Mouse (Mus musculus) gastrocnemius, postnatal 14 days (tissue): ENCODE results near the gene Mtnr1b. TPM values are rescaled to one million over a fixed set of nuclear protein-coding genes. Genes with fewer than 3 reads are reported as not detected.
"Not testable (repeated sequence)": the region's sequence is repeated elsewhere in the genome, so short reads cannot be mapped to it uniquely, and the experiment has no call there.

Source experiments
- DNase-seq: peaks from one replicate; pipeline ENCODE4 v3.0.0; 2021; ENCODE audit warnings: mixed read lengths
- intact Hi-C: fragments of 180-260 bp; cut with DNase I; formaldehyde crosslinking; loops from one replicate; pipeline ENCODE4 v1.15.1; 2025; ENCODE audit warnings: low total_unique reads
- long read RNA-seq, 2 experiments: library from polyadenylated mRNA; stranded (forward); transcript quantifications; one replicate each; pipeline ENCODE4 v2.0.0; 2021
- total RNA-seq, 2 experiments: library from RNA; stranded (reverse); gene quantifications; 2 replicates each; pipeline ENCODE4 v1.2.3; 2021

The Mtnr1b gene
- not detected for total RNA-seq
- long read RNA-seq, experiment 1: 0 reads
- long read RNA-seq, experiment 2: 0 reads

DNA sequence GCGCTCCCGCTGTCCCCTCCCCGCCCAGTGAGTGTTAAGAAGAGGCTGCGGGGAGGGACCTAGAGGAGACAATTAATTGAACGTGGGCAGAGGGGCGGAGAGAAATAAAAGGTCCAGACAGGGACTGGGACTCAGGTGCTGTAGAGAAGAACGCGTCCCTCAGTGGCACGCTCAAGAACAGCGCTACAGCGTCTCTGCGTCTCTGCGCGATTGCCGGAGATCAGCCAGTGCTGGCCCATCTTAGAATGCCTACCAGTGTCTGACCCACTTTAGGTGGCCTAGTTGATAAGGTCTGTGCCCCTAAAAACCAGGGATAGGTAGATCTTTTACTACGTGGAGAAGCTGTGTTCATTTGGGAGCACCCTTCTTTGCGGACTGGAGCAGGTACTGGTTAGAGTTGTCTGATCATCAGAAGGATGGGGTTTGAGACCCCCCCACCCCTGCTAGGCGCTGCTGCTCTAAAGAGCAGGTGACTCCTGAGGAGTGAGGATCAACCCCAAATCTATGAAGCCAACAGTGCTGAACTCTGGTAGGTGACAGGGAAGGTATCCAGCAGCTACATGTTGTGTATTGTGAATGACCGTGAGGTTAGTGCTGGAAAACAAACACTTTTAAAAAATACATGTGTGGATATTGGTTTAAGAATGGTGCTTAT lies at the start of gene Mtnr1b:
Gene Mtnr1b (minus strand): TSS at position 51 of the 655 bp plus-strand sequence.
- intact Hi-C loops: no loop called here
- no peak for DNase-seq

DNA sequence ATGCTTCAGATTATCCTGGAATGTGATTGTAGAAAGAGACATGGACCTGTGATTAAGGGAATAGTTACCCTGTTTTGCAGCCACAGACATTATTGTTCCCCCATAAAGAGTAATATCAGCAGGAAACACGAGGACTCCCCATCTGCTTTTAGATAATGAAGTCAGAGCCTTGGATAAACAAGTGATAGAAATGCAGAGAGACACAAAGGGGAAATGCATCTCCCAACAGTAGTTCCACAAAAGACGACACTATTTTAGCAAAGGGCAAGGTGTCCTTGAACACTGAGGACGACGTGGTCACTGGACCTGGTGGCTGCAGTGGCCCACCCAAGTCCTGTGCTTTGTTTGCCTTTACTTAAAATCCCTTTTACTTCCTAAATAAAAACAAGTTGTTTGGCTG lies 45.9 kb upstream of the Mtnr1b start:
- no peak for DNase-seq
- intact Hi-C loops: no loop called here

DNA sequence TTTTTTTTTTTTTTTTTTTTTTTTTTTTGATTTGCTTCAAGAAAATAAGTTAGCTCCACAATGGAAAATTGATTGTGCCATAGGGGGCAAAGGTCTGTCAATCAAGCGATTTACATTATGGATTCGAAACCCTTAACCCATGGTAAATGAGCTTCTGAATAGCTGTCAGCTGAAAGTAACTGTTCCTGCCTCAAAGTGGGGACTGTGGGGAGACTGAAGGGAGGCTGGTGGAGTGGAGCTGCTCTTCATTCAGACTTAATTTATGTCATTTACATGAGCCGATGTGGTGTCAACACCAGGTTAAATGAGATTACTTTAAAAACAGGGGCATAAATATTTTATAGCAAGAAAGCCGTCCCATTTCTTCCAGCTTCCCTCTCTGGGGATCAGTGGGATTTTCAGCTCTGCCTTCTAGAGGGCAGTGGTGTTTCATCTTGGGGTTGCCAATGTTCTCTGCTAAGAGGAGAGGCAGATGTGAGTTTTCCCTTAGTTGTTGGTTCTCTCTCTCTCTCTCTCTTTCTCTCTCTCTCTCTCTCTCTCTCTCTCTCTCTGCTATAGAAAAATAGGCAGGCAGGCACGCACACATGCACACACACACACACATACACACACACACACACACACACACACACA lies 45.1 kb upstream of the Mtnr1b start:
- intact Hi-C loops: no loop called here
- DNase-seq: no peak

DNA sequence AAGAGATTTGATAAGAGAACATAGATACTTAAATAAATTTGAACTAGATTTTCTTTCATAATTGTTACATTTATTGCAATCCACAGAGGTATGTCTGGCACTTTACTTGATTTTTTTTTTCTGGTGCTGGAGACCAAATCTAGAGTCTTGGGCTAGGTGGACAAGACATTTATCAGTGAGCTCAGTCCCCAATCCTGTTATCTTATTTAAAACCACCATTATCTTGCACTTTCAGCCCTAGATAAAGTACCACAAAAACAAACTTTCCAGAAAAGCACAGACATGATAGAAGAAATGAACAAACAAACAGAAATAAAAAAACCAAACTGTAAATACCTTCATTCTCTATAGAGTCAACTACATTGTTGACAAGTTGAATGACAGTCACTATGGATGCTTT lies 42.2 kb upstream of the Mtnr1b start:
- intact Hi-C loops: no loop called here
- no peak for DNase-seq

DNA sequence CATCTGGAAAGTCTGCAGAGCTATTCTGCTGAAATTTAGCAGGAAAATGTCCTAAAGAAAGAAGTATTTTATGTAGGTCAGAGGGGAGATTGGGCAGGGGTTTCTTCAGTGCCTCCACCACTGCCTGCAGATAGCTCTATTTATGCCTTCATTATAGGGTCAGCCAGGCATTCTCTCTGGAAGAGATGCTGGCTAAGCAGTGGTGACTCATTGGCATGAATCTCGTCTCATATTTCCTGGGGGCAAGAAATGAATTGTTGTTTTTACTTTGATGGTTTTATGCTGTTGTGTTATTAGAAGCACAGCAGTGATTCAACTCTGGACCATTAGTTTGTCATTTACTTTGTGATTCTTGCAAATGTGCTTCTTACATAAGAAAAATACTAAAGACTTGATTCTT lies 38.4 kb upstream of the Mtnr1b start:
- intact Hi-C loops: no loop called here
- DNase-seq: no peak

DNA sequence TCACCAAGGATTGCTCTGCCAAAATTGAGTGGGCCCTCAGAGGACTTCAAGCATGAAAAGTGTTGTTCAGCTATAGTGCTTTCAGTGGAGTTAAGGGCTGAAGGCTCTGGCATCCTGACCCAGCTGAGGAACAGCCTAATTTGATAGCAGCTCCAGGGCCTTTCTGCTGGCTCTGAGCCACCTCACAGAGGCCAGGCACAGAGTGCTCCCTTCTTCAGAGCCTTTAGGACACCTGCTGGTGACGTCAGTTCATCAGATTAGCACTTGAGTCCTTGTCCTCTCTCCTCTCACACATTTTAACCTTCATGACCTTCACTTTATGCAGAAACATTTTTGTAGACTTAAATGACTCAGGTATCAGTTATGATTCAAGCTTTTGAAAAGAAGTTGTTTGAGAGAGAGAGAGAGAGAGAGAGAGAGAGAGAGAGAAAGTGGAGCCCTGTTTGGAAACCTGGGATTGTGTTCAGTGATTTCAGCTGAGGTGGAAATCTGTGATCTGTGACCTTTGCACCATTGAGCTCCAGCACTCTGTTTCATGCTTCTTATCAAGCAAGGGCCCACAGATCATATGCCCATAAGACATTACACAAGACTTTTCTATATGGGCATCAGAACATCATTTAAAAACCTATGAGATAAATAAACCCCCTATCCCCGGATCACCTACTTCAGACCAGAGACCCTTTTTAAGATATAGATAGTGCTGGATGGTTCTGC lies 35.2 kb upstream of the Mtnr1b start:
- no peak for DNase-seq
- intact Hi-C loops: no loop called here

DNA sequence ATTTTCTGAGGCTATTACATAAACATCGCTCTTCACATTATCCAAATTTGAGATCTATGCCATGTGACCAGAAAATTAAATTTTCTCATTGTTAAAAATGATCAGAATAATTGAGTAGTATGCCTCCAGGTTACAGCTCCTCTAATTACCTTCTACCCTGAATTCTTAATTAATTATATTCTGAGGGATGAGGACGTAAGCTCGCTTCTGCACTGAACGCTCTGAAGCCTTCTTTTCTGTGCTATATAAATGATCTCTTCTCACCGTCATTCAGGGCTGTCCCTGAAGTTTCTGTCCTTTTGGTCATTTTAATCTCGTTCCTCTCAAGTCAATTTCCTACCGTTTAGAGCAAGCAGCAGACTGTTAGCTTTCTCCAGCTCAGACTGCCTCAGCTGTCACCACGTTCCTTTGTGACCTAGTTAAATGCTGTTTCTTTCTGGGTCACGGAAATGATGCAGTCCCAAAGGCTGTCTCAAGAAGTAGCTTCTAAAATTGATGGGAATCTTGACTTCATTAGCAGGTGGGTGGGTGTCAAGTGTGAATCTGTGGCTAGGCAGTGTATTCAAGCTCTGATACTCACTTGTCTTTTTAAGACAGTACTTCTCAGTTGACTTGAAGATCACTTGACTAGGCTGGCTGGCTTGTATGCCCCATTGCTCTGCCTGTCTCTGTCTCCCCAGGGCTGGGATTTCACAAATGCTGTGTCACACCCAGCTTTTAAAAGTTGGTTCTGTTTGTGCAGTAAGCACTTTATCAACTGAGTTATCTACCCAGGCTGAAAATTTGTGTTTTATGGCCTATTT lies 29.8 kb upstream of the Mtnr1b start:
- DNase-seq: no peak
- intact Hi-C loops: no loop called here

DNA sequence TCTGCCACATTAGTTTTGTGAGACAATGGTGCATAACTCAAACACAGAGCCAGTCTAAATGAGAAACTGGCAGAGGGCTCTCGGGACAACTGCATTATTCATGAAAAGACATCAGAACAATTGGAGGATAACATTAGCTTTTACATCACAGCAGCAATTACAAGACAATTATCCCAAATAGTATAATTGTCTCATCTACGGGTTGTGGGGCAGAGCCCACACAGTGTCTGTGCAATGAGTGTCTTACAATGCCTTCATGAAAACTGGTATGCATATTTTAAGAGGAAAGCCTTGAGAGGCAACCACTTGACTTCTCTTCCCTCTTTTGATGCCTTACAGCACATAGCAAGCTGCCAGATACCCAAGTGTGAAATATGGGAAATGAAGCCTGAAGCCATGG lies 23.8 kb upstream of the Mtnr1b start:
- intact Hi-C loops: no loop called here
- no peak for DNase-seq

DNA sequence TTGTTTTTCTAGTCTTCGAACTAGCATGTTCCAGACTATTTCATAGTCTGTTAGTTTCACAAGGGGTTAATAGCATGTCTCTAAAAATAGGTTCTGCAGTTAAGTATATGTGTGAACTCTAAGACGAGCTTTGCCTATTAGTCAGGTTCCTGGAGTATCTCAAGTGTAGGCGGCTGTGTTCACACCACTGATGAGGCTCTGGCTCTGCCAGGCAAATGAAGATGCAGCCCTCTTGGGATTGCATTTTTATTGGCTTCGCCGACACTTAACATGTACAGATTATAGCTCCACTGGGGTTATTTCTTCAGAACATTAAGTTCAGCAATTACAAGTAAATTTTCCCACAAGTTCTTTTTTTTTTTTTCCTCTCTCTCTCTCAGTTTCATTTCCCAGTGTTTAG lies 12.4 kb upstream of the Mtnr1b start:
- DNase-seq: no peak
- intact Hi-C loops: loop anchor here (10.0 kb wide), 1 partner anchor 202 kb away; no protein-coding TSS in a partner anchor

DNA sequence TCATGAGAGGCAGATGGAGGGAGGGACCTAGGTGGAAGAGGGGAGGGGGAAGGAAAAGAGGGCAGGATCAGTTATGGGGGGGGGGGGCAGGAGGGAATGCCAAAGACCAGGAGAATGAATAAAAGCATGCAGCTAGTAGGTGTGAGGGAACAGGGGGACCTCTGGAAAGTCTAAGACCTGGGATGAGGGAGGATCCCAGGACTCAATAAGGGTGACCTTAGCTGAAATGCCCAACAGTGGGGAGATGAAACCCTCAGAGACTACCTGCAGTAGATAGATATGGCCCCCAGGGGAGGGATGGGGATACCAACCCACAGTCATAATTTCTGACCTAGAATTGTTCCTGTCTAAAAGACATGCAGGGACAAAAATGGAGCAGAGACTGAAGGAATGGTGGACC lies 6.4 kb upstream of the Mtnr1b start:
- intact Hi-C loops: loop anchor here (10.0 kb wide), 1 partner anchor 196 kb away; no protein-coding TSS in a partner anchor
- DNase-seq: no peak

DNA sequence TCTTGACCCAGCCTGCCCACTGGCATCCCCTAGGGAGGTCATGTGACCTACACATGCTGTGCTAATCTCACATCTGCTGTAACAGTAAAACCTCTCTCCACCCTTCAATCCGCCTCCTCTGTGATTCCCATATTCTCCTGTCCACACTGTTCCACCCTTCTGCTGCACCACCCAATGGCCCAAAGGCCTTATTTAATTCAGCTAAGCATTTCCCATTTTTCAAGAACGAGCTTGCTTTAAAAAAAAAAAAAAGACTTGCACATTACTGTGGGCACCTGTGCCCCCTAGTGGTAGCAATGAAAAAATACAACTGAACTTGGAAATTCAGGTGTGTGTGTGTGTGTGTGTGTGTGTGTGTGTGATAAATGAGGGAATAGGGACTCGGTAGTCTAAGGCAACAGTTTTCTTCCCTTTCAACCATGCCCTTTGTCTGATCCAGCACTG lies 5.8 kb upstream of the Mtnr1b start:
- intact Hi-C loops: loop anchor here (10.0 kb wide), 1 partner anchor 195 kb away; no protein-coding TSS in a partner anchor

DNA sequence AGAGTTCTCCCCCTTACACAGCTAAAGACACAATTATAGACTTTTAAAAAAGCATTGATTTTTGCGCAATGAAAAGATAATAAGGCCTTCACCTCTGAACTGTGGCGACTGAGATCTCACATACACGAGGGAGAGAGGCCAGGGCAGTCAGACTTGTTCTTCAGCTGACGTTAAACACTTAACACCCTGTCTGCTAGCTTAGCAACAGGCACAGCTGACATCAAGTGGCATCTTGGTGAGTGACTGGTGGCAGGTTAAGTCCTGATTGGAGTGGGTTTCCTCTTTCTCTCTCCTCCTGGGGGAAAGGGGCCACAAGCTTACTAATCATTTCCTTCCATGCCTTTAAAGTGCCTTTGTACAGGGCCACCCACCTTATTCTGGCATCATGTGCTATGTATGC lies 4.3 kb downstream of the Mtnr1b start:
- no peak for DNase-seq
- intact Hi-C loops: no loop called here

More for the DNA sequence above, 5.8 kb upstream of the Mtnr1b start:
- DNase-seq: no peak

DNA sequence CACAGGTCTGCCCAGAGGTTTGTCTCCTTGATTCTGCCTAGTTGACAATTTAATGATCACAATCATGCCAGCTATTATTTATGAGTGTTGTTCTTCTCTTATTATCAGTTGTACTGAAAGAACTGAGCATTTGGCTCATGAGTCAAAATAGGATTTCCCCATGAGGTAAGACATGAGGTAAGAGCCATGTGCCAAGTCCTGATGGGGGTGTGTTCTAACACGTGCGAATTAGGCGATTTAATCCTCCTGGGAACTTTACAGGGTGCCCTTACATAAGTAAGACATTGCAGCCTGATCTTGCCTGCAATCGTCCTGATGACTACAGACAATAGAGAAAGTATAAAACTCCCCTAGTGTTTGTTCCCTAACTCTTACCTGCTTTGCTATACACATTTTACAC lies 4.9 kb downstream of the Mtnr1b start:
- intact Hi-C loops: no loop called here
- no peak for DNase-seq

DNA sequence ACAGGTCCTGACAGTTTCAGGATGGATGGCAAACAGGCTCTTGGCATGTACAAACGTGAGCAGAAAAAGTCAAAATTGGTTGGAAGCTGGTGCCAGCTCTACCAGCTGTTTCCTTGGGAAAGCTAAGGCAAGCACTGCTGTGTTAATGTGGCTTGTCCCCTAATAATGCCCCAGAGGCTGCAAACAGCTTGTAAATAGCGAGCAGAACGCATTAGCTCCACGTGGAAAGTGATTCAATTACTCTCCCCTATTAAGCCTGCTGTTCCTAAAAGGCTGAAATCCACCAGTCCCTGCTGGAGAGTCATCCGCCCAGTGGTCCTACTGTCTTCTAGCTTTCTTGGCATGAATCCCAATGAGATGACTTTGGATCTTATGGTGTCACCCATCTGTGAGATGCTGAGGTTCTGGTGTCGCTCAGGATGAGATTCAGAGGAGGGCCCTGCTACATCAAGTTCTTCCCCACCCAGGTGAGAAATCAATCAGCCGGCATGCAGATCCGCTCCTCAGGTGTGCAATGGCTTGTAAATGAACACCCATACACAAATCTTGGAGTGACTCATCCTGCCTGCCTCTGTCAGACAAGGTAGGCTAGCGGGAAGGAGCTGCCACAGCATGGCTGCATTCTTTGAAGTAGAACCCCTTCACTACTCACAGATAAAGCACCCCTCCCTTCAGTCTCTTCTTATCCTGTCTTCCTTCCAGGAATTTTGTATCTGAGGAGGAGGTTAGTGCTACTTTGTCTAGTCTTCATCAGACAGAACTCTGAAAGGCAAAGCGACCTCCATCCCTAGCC lies 7.9 kb downstream of the Mtnr1b start:
- intact Hi-C loops: no loop called here
- no peak for DNase-seq

DNA sequence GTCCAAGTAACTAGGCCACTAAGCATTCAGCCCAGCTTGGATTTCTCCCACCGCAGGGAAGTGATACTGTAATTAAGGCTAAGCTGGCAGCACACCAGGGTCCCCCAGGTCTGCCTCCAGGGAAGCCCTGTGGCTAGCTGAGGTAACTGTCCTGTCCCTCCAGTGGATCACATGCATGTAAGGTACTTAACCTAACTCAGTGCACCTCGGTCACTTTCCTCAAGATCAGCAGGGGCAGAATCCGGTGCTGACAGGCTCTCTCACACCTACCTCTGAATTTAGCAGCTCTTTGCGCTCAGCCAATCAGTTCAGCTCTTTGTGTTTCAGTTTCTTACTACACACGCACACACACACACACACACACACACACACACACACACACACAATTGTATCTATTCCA lies 13.0 kb downstream of the Mtnr1b start:
- no peak for DNase-seq
- intact Hi-C loops: no loop called here

DNA sequence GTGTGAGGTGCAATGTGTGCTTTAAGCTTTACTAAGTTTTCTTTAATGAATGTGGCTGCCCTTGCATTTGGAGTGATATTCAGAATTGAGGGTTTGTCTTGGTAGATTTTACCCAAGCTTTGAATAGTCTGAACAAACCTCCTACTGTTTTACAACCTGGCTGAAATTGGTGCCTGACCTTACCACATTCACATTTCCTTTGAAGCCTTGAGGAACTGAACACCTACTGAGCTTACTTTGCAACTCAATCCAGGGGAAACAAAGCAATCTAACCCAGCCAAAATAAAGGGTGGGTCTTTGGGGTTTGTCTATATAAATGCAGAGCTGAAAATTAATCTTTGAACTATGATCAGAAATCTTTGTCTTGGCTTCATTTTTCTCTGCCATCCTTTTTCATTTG lies 23.6 kb downstream of the Mtnr1b start:
- intact Hi-C loops: no loop called here
- DNase-seq: no peak

DNA sequence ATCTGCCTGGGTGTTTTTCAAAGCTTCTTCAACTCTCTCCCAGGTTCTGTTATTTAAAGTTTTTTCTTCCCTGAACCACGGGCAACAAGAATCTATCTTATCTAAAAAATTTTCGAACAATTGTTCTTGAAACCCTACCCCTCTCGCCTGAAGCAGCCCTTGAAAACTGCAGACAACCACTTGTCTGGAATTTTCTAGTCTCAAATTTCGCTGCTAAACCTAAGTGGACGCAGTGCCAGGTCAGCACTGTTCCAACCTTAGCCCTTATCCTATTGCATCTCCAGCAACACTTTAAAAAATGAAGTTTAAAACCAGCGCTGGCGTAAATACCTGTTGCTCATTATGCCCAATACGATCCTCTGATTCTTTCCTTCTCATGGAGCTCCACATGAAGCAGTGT lies 29.0 kb downstream of the Mtnr1b start:
- DNase-seq: no peak
- intact Hi-C loops: no loop called here

DNA sequence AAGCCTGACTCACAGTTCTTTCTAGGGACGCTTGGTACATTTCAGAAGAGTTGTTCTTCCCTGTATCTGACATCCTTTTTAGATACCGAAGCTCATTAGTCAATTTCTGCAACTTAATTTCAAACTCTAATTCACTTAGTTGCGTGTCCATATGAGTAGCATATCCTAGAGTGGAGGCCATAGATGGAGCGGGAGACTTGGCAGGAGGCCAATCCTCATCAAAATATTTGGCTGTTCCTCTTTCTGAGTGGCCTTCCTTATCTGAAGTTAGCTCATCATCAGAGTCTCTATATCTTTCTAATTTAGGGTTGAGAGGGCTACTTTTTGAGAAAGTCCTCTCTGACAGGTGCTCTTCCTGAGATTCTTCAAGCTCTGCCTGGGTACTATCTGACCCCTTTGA lies 29.4 kb downstream of the Mtnr1b start:
- intact Hi-C loops, DNase-seq: not testable (repeated sequence)
